In the genomic region with DNA sequence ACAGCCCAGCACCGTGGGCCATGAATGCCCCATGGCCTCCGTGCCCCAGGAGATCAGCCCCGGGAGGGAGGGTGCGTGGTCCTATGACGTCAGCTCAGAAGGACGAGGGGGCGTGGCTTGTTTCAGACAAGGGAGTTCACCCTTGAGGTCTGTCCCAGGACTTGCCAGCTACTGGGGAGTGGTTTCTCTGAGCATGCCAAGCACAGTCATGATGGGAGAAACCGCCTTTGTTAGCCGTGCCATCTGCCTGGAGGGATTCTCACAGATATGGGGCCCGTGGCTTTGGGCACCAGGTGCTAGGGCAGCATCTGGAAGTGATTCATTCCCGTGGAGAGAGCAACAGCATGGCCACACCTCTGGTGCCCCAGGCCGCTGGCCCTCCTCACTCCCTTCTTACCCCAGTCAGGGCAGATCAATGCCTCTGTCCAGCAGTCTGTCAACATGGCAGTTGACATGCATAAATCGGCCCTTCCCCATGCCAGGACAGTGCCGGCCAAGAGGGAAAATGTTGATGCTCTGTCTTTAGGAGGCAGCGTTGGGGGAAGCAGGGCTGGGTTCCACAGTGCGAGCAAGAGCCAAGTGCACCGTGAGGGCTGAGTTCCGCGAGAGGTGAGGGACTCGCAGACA, we compare ENCODE assay signal across 9 mouse cellular contexts.
DNase-seq lines count a peak whose midpoint lies in the region; ATAC-seq and TF ChIP-seq lines count a peak whose summit lies in the region.
"Had no signal": no experiment of that assay in that cellular context is flagged by ENCODE, and none has a peak within 500 bp of the region (broad histone marks: within the 10 kb centered on the region; RNA-seq: fewer than 3 reads in every experiment).

No protein-coding gene starts in this region.

- no peak for TF ChIP-seq CTCF in heart, adult 2 months (IDR thresholded peaks at IDR 0.05)

- no peaks in the 10 kb centered on the region for H3K79me2 ChIP-seq in heart, adult 2 months (replicated peaks; ENCODE audit: control insufficient read depth, insufficient read depth, low read length)

- no peaks in the 10 kb centered on the region for H3K36me3 ChIP-seq in heart, embryonic 12.5 days
- H3K36me3 ChIP-seq in heart, adult 2 months (ENCODE audit: control insufficient read depth, insufficient read depth, low read length) = no peaks in the 10 kb centered on the region

- TF ChIP-seq POLR2A in heart, adult 2 months (IDR thresholded peaks at IDR 0.05; ENCODE audit: insufficient read depth, low read depth, low read length) = no peak

- H3K4me1 ChIP-seq in heart, embryonic 12.5 days (replicated peaks) = peaks cover 29% of the 10 kb centered on the region
- peaks cover 3% of the 10 kb centered on the region; the same call in 1 of the 2 replicates for H3K4me1 ChIP-seq in heart, adult 2 months (ENCODE audit: control insufficient read depth, insufficient read depth, low read length)

- 66% methylated on average over 20 of the region's 20 CpGs for WGBS in heart, embryonic 12.5 days
- WGBS in heart, adult 2 months = 55% methylated on average over 20 of the region's 20 CpGs

- H3K9ac ChIP-seq in heart, embryonic 12.5 days = no peak overlapping the region
- H3K9ac ChIP-seq in heart, adult 2 months (ENCODE audit: low read depth, low read length) = no peak overlapping the region

- DNase-seq in heart, adult 2 months = no peak
- peak; percentile 48 for DNase-seq in 416B (ENCODE audit: low read depth)
- DNase-seq in MN1 (ENCODE audit: low spot score) = peak; percentile 90
- peak; percentile 28 for DNase-seq in lung, postnatal 36 days
- no peak for DNase-seq in layer of hippocampus, adult 9-10 months (ENCODE audit: low spot score)
- no peak for DNase-seq in cerebellum, adult 8-10 months
- DNase-seq: right cerebral cortex, postnatal 14 days had no signal

- peak; percentile 31; the same call in 1 of the 2 replicates for ATAC-seq in heart, embryonic 12.5 days (ENCODE audit: insufficient number of reproducible peaks, low FRiP score)
- no peak for ATAC-seq in activated CD4-positive, CD25-positive, alpha-beta regulatory T cell, adult 4 months

- H3K27me3 ChIP-seq in heart, embryonic 12.5 days (replicated peaks) = no peaks in the 10 kb centered on the region; the same call in 1 of the 2 replicates
- H3K27me3 ChIP-seq in heart, adult 2 months (ENCODE audit: control insufficient read depth, insufficient read depth, low read length) = no peaks in the 10 kb centered on the region

- TF ChIP-seq EP300 in heart, adult 2 months (IDR thresholded peaks at IDR 0.05; ENCODE audit: insufficient read depth, low read depth, low read length) = no peak

- H3K4me2 ChIP-seq in heart, embryonic 12.5 days = no peak overlapping the region

- no peak overlapping the region for H3K4me3 ChIP-seq in heart, embryonic 12.5 days
- H3K4me3 ChIP-seq in heart, adult 2 months = no peak overlapping the region

- intact Hi-C loops in heart, adult 2 months (cut with DNase I) = loop anchor here (5.0 kb wide), 1 partner anchor 58 kb away; no protein-coding TSS in a partner anchor

- no peak overlapping the region for H3K27ac ChIP-seq in heart, embryonic 12.5 days (ENCODE audit: poor library complexity, severe bottlenecking)
- H3K27ac ChIP-seq in heart, adult 2 months = no peak overlapping the region

- H3K9me3 ChIP-seq in heart, embryonic 12.5 days (replicated peaks) = no peaks in the 10 kb centered on the region

Comparison
In these comparisons a context has a peak if more than half of its experiments do, and no peak if none do; other contexts are left out.
1. DNase-seq: peak in 416B (single experiment), MN1 (single experiment) and lung, postnatal 36 days (single experiment); none in heart, adult 2 months (0 of 2), layer of hippocampus, adult 9-10 months (single experiment) and cerebellum, adult 8-10 months (single experiment).